Mouse (Mus musculus) heart, postnatal 0 days (tissue): ENCODE data around the gene Hist1h4b. TPM values are rescaled to one million over a fixed set of nuclear protein-coding genes. Genes with fewer than 3 reads are reported as not detected.

Source experiments
- ATAC-seq: fragments of 200-750 bp; cut with Nextera tagmentation; 2 replicates; pipeline ENCODE4 v1.8.0; 2017; ENCODE audit warnings: low read depth, moderate number of reproducible peaks, moderate library complexity; ENCODE audit not compliant: insufficient read depth
- DNase-seq: peaks from one replicate; pipeline ENCODE4 v3.0.0-alpha.2; 2016; ENCODE audit warnings: low spot score
- H3K27ac ChIP-seq: fragments of 300-500 bp; sonication (generic); 2 replicates; pipeline ENCODE4 v1.5.1; 2014; ENCODE audit warnings: low read depth, mild to moderate bottlenecking
- H3K27me3 ChIP-seq: fragments of 300-500 bp; sonication (generic); 2 replicates; pipeline ENCODE4 v1.6.1; 2014; ENCODE audit warnings: low read length, mixed read lengths; ENCODE audit not compliant: control insufficient read depth, insufficient read depth
- H3K36me3 ChIP-seq: fragments of 300-500 bp; sonication (generic); replicated peaks from 2 replicates; pipeline ENCODE4 v1.6.1; 2014; ENCODE audit warnings: low read length, mixed read lengths; ENCODE audit not compliant: control insufficient read depth, insufficient read depth
- H3K4me1 ChIP-seq: fragments of 300-500 bp; sonication (generic); 2 replicates; pipeline ENCODE4 v1.6.1; 2014; ENCODE audit warnings: antibody characterized with exemption; ENCODE audit not compliant: control insufficient read depth, insufficient read depth
- H3K4me2 ChIP-seq: fragments of 300-500 bp; sonication (generic); 2 replicates; pipeline ENCODE4 v1.6.1; 2014; ENCODE audit warnings: low read depth, mild to moderate bottlenecking, low read length, moderate library complexity
- H3K4me3 ChIP-seq: fragments of 300-500 bp; sonication (generic); 2 replicates; pipeline ENCODE4 v1.5.1; 2014; ENCODE audit warnings: low read depth, low read length
- H3K9ac ChIP-seq: fragments of 300-500 bp; sonication (generic); replicated peaks from 2 replicates; pipeline ENCODE4 v1.6.1; 2014; ENCODE audit warnings: low read depth, low read length, mixed read lengths
- H3K9me3 ChIP-seq: fragments of 300-500 bp; sonication (generic); replicated peaks from 2 replicates; pipeline ENCODE4 v1.6.1; 2016; ENCODE audit warnings: low read length; ENCODE audit not compliant: control insufficient read depth
- CTCF ChIP-seq: IDR thresholded peaks from 2 replicates; pipeline ENCODE4 v1.5.1; 2016; ENCODE audit warnings: antibody characterized with exemption, control low read depth, low read depth
- EP300 ChIP-seq: IDR thresholded peaks from 2 replicates; pipeline ENCODE4 v1.6.1; 2016; ENCODE audit warnings: antibody characterized with exemption, low read depth
- WGBS: fragments of 180-500 bp; shearing (Covaris S2); extraction: QIAGEN DNeasy Blood & Tissue Kit; methylation state at CpG from one replicate; pipeline ENCODE4 v1.1.7; 2014; 5-methylcytosine and 5-hydroxymethylcytosine counted together
- polyA plus RNA-seq: library from polyadenylated mRNA; unstranded; fragments of >200 nt; fragmentation: Nextera tagmentation; extraction: Ambion mirVana; gene quantifications from 2 replicates; pipeline ENCODE4 v1.2.1, GENCODE M21; 2015
- total RNA-seq: library from RNA; depleted of rRNA; stranded (reverse); fragments of >200 nt; gene quantifications from 2 replicates; pipeline ENCODE4 v1.2.3, GENCODE M21; 2014; ENCODE audit warnings: low replicate concordance

Hist1h4b gene
- total and polyA plus RNA-seq, 2 experiments from 2014 or later, result 0.46 to 267 TPM

DNA sequence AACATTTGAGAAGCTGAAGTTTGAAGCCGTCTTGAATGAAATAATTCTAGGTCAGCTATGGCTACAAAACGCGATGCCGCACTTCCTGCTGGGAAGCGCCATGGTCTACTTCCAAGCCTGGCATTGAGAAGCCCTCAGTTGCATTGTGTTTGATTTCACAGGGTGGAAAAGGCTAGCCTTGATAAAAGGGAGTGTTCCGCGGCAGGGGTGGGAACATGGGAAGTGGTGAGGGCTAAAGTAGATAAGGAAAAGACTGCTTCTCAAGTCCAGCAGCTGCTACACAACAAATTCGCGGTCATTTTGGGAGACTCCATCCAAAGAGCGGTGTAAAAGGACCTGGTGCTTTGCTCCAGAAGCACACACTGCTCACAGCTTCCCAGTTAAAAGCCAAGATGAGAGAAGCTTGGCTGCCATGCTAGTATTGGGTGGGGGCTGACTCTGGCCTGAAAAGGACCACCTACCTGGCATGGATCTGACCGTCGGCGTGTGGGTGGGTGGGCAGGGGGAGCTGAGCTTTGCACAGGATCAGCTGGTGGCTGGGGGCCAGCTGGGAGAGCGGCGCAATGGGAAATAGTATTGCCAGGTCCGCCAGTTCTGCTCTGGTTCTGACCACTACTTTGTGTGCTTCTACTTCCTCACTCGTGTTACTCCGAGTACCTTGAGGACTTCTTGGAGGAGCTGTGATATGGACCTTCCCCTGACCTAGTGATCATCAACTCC, 28.2 kb upstream of the Hist1h4b start:
- WGBS, result 67% methylated on average over 18 of the region's 18 CpGs
- H3K4me3 ChIP-seq, result no peak overlapping the region
- H3K9me3 ChIP-seq, result no peaks in the 10 kb centered on the region
- H3K4me2 ChIP-seq, result no peak overlapping the region
- DNase-seq, result no peak
- H3K4me1 ChIP-seq, result 0 out of 2 replicates have a peak, but pooled peaks cover 8% of the 10 kb centered on the region
- H3K9ac ChIP-seq, result no peak overlapping the region
- peak overlapping the region; percentile 30; the same call in 1 of the 2 replicates for H3K27ac ChIP-seq
- H3K27me3 ChIP-seq, result no peaks in the 10 kb centered on the region
- TF ChIP-seq CTCF (no peak), EP300 (no peak)
- no peaks in the 10 kb centered on the region for H3K36me3 ChIP-seq
- no peak for ATAC-seq

DNA sequence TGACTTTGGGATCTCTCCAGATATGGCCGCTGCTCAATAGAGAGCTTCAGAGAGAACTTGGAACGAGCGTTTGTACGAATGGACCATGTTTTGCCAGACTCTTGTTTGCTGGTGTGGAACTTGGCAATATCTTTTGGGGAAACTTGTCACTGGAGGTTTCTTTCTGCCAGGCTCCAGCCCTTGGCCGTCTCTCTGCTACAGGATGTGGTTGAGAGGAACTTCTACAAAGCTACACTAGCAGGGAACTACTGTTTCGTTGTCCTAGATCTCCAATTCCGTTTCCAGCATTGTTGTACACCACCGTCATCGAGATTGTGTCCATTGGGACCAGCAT, 27.7 kb upstream of the Hist1h4b start:
- DNase-seq, result no peak
- Histone ChIP-seq H3K27ac (peak overlapping the region; percentile 30; the same call in 1 of the 2 replicates), H3K36me3 (no peaks in the 10 kb centered on the region), H3K4me1 (0 out of 2 replicates have a peak, but pooled peaks cover 7% of the 10 kb centered on the region), H3K4me2 (no peak overlapping the region), H3K4me3 (no peak overlapping the region), H3K9ac (no peak overlapping the region), H3K9me3 (no peaks in the 10 kb centered on the region), H3K27me3 (no peaks in the 10 kb centered on the region)
- WGBS, result 84% methylated on average over 9 of the region's 9 CpGs
- no peak for ATAC-seq
- no peak for TF ChIP-seq CTCF

DNA sequence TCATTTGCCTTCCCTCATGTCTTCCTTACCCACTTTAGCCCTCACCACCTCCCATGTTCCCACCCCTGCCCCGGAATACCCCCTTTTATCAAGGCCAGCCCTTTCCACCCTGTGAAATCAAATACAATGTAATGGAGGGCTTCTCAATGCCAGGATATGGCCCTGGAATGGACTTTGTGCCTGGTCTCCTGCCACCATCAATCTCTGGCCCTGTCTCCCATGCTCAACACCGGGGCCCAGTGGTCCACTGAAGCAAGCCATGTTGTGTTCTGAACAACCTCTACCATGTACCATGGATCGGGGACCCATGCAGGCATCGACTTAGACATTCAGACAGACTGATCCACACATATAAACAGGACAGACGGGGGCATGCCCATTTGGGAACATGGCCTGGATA, 27.1 kb upstream of the Hist1h4b start:
- no peaks in the 10 kb centered on the region for H3K9me3 ChIP-seq
- TF ChIP-seq EP300 (no peak), CTCF (no peak)
- no peaks in the 10 kb centered on the region for H3K36me3 ChIP-seq
- 89% methylated on average over 5 of the region's 5 CpGs for WGBS
- no peak overlapping the region for H3K9ac ChIP-seq
- no peak overlapping the region for H3K27ac ChIP-seq
- DNase-seq, result no peak
- no peak overlapping the region for H3K4me2 ChIP-seq
- no peak overlapping the region for H3K4me3 ChIP-seq
- no peak for ATAC-seq
- no peaks in the 10 kb centered on the region for H3K27me3 ChIP-seq
- 0 out of 2 replicates have a peak, but pooled peaks cover 4% of the 10 kb centered on the region for H3K4me1 ChIP-seq

DNA sequence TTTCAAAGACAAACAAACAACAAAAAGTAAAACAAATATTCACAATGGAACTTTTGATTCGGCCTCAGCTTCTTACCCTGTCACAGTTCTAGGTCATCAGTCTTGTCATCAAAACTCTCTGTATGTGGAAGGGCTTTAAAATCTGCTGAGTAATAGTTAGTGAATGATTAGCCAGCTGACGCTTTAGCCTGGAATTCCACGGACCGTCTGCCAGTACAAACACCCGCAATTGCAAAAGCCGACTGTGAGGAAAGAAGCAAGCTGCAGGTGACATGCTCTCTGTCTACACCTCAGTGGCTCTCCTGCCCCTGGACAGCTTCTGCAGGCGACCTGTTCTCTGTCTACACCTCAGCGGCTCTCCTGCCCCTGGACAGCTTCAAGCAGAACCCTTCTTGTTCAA, 26.3 kb upstream of the Hist1h4b start:
- H3K36me3 ChIP-seq, result no peaks in the 10 kb centered on the region
- H3K4me2 ChIP-seq, result no peak overlapping the region
- peak; percentile 45 for DNase-seq
- H3K4me3 ChIP-seq, result no peak overlapping the region
- no peaks in the 10 kb centered on the region for H3K27me3 ChIP-seq
- no peaks in the 10 kb centered on the region for H3K9me3 ChIP-seq
- TF ChIP-seq CTCF (no peak), EP300 (no peak)
- WGBS, result 18% methylated on average over 8 of the region's 8 CpGs
- H3K4me1 ChIP-seq, result 0 out of 2 replicates have a peak, but pooled peaks cover 4% of the 10 kb centered on the region
- peak; percentile 45; the same call in 1 of the 2 replicates for ATAC-seq
- H3K27ac ChIP-seq, result no peak overlapping the region
- no peak overlapping the region for H3K9ac ChIP-seq

DNA sequence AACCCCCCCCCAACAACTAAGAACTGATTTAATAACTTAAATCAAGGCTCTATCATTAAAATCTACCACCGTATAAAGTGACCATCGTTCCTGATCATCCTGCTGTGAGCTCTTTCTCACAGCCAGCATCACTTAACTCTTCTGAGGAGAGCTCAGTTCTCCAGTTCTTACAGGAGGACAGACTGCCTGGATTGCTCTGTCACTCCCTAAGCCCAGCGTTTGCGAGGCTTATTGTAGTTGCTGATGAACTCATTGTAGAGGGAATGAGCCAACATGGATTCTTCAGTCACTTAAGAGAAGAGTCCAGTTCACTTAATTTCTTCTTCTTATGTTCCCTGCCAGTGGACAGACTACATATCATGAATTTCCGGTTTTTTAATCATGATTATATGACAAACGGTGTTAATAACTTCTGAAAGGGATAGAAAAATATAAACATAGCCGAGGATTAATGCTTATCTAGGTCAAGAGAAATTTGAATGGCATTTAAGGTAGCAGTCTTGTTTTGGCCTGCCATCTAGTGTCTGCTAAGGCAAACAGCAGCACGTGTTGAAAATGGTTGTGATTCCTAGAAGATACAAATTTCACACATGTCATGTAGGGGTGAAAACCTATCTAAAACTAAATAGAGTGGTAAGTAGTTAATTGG, 24.5 kb upstream of the Hist1h4b start:
- 0 out of 2 replicates have a peak, but pooled peaks cover 4% of the 10 kb centered on the region for H3K4me1 ChIP-seq
- TF ChIP-seq CTCF, result peak; percentile 85
- TF ChIP-seq EP300, result no peak
- H3K36me3 ChIP-seq, result no peaks in the 10 kb centered on the region
- H3K9me3 ChIP-seq, result no peaks in the 10 kb centered on the region
- H3K9ac ChIP-seq, result no peak overlapping the region
- WGBS, result 21% methylated on average over 8 of the region's 8 CpGs
- no peak overlapping the region for H3K4me2 ChIP-seq
- no peak overlapping the region for H3K4me3 ChIP-seq
- no peak overlapping the region for H3K27ac ChIP-seq
- DNase-seq, result peak; percentile 71
- ATAC-seq, result no peak; the same call in 1 of the 2 replicates
- H3K27me3 ChIP-seq, result no peaks in the 10 kb centered on the region
